Mouse (Mus musculus) mature B cell (primary cell): ENCODE results near the gene Hspb8.

Experiments
- in situ Hi-C: fragments of 300-500 bp; cut with MboI; formaldehyde crosslinking; loops from 2 replicates; pipeline ENCODE4 v1.14.3; 2019

Gene Hspb8

GRCm38 (mm10) chr5:116422699-116423201 is at the start of gene Hspb8:
Gene Hspb8 (minus strand): TSS chr5:116422864.
- in situ Hi-C loops: no loop called here

- in situ Hi-C loops: no loop called here
Measured at GRCm38 (mm10) chr5:116461354-116462042, 38.8 kb upstream of the Hspb8 start.

GRCm38 (mm10) chr5:116459970-116460369 is 37.3 kb upstream of the Hspb8 start:
- in situ Hi-C loops: no loop called here

GRCm38 (mm10) chr5:116457791-116458190 is 35.1 kb upstream of the Hspb8 start:
- in situ Hi-C loops: no loop called here

GRCm38 (mm10) chr5:116456796-116457515 is 34.3 kb upstream of the Hspb8 start:
- in situ Hi-C loops: no loop called here

GRCm38 (mm10) chr5:116453401-116453851 is 30.8 kb upstream of the Hspb8 start:
- in situ Hi-C loops: no loop called here

- in situ Hi-C loops: no loop called here
Measured at GRCm38 (mm10) chr5:116450901-116451300, 28.2 kb upstream of the Hspb8 start.

- in situ Hi-C loops: no loop called here
Measured at GRCm38 (mm10) chr5:116449522-116450225, 27.0 kb upstream of the Hspb8 start.

GRCm38 (mm10) chr5:116448409-116449191 is 25.9 kb upstream of the Hspb8 start:
- in situ Hi-C loops: no loop called here

GRCm38 (mm10) chr5:116447821-116448350 is 25.2 kb upstream of the Hspb8 start:
- in situ Hi-C loops: no loop called here

- in situ Hi-C loops: no loop called here
Measured at GRCm38 (mm10) chr5:116446552-116446951, 23.9 kb upstream of the Hspb8 start.

- in situ Hi-C loops: no loop called here
Measured at GRCm38 (mm10) chr5:116445634-116446367, 23.1 kb upstream of the Hspb8 start.

- in situ Hi-C loops: no loop called here
Measured at GRCm38 (mm10) chr5:116444517-116444916, 21.9 kb upstream of the Hspb8 start.

- in situ Hi-C loops: no loop called here
Measured at GRCm38 (mm10) chr5:116443459-116443940, 20.8 kb upstream of the Hspb8 start.

GRCm38 (mm10) chr5:116442697-116443458 is 20.2 kb upstream of the Hspb8 start:
- in situ Hi-C loops: no loop called here

GRCm38 (mm10) chr5:116440251-116440650 is 17.6 kb upstream of the Hspb8 start:
- in situ Hi-C loops: no loop called here

GRCm38 (mm10) chr5:116438328-116438727 is 15.7 kb upstream of the Hspb8 start:
- in situ Hi-C loops: no loop called here

GRCm38 (mm10) chr5:116436117-116436516 is 13.5 kb upstream of the Hspb8 start:
- in situ Hi-C loops: no loop called here

- in situ Hi-C loops: no loop called here
Measured at GRCm38 (mm10) chr5:116434976-116435850, 12.5 kb upstream of the Hspb8 start.
